Mouse (Mus musculus) urinary bladder, adult 18-20 months (tissue): ENCODE measurements around the gene Col24a1.

Experiments used
- DNase-seq, 2 experiments: peaks; one replicate each; pipeline ENCODE4 v3.0.0; 2022; ENCODE audit warnings: low spot score in 2 of 2, mixed read lengths in 2 of 2

The Col24a1 gene

DNA sequence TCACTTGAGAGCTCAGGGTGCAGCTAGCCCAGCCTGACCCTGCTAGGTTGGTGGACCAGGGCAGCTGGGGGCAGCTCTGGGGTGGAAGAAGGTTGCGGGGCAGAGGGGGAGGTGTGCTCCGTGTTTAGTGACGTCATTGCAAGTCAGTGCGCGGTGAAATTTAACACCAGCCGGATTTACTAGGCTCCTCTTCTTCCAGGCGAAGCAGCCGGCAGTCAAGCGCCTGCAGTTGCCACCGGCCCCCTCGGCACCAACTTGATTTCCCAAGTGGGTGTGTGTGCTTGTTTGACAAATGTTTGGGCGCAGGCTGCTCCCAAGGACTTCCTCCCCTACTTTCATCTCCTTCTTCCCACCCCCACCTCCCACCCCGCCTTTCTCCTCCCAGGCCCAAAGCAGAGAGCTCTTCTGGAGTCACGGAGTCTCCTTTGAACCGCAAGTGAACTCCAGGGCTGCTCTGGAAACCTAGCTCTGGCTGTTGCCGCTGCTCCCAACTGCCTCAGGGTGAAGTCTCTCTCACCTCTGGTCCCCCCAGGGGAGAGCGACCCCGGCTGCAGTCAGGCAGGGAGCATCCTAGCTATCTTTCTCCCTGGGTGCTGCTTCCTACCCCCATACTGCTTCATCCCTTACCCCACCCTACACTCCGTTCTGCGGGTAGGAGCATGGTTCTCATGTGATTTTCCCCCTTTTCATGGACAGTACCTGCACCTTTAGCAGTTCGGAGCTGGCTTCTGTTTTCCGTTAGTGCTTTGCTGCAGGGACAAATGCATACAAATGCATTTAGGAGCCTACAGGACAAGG, at the start of gene Col24a1:
Gene Col24a1, plus strand, starts transcription at position 136 of the 798 bp plus-strand sequence.
- peak in 1 of 2 experiments; percentile 8 for DNase-seq

GRCm38 (mm10) chr3:145248040-145248439, 44.2 kb upstream of the Col24a1 start:
- no peak for DNase-seq

GRCm38 (mm10) chr3:145253066-145253465, 39.2 kb upstream of the Col24a1 start:
- no peak for DNase-seq

DNA sequence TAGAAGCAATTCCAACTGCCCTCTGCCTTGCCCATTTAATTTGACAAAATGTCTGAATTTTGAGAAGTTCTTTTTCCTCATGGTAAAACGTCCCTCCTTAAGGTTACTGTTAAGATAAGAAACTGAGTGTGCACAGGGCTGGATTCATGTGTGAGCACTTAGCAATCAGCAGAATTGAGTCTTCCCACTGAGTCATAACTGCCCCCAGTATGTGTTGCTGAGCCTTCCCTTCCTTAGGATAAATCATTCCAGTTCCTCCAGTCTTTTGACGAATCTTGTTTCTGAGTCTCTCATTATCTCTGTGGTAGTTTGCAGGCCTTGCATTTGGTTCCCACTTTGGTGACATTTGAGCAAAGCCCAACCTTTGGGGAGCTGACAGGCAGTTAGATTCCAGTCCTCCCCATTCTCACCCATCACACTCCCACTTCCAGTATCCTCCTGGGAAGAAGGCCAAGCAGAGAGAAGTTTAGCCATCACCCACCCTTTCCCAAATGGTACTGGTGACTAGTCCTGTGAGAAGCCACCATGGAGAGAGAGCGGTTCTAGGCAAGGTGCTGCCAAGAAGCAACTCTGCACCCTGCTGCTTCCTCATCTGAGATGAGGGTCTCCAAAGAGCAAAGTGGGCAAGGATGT, 37.4 kb upstream of the Col24a1 start:
- DNase-seq = no peak

DNA sequence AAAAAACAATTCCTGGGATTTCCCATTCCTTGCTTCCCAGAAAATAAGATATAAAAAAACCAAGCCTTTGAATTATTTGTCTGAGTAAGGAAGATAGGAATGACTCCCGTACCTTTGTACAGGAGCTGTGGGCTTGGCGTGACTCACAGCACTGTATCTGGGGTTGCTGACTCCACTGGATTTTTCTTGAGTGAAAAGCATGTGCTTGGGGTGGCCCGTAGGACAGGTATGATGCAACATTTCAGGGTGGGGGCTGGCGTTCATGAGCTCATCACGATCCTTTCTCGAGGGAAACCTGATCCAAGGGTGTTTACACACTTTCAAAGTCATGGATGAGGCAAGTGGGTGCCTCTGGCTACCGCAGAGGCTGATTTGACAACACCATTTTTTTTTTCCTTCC, 35.6 kb upstream of the Col24a1 start:
- no peak for DNase-seq

DNA sequence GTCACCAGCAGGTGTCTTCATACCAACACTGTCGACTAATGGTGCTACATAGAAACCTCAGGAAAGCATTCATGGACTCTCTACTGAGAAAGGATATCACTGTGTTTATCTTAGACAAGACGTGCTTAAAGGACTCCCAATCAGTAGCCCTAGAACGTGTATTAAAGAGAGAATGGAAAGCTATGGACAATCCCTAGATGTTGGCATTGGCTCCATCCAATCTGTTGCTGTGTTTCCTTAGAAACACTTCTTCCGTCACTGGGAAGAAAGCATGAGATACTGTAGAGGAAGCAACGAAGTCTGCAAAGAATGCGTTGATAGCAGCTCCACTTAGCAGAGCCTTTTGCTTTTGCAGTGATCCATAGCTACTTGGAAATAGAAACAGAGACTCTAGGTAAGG, 32.6 kb upstream of the Col24a1 start:
- no peak for DNase-seq

GRCm38 (mm10) chr3:145263131-145263530, 29.1 kb upstream of the Col24a1 start:
- DNase-seq = no peak

DNA sequence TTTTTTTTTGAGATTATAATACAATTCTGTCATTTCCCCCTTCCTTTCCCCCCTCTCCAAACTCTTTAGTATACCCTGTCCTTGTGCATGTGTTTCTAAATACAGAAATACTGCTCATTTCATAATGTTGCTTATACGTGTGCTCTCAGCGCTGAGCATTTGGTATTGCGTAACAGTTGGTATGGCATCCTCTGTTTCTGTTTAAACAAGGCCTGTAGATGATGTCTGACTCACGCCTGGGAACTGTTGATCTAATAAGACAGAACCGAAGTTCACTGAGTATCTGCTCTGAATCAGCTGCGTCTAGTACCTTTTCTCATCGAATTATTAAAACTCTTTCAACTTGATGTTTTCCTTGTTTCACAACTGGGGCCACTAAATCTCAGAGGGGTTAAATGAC, 24.2 kb upstream of the Col24a1 start:
- peak in 1 of 2 experiments; percentile 16 for DNase-seq

DNA sequence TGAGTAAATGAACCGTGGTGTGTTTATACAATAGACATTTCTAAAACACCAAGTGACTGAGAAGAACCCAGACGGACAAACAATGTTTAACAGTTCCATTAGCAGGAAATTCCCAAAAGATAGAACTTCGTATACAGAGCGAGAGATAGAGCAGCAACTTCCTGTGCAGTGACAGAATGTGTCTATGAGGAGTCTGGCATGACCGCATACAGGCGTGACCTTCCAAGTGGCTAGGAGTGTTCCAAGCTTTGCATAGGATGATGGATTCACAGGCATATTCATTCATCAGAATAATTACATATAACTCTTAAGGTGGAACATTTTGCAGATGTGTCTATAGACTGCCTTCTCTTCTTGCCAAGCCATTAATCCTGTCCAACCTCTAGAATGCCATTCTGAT, 18.1 kb upstream of the Col24a1 start:
- DNase-seq = no peak

- DNase-seq = no peak
These were observed 935 bp downstream of the Col24a1 start for GRCm38 (mm10) chr3:145293207-145293606.

DNA sequence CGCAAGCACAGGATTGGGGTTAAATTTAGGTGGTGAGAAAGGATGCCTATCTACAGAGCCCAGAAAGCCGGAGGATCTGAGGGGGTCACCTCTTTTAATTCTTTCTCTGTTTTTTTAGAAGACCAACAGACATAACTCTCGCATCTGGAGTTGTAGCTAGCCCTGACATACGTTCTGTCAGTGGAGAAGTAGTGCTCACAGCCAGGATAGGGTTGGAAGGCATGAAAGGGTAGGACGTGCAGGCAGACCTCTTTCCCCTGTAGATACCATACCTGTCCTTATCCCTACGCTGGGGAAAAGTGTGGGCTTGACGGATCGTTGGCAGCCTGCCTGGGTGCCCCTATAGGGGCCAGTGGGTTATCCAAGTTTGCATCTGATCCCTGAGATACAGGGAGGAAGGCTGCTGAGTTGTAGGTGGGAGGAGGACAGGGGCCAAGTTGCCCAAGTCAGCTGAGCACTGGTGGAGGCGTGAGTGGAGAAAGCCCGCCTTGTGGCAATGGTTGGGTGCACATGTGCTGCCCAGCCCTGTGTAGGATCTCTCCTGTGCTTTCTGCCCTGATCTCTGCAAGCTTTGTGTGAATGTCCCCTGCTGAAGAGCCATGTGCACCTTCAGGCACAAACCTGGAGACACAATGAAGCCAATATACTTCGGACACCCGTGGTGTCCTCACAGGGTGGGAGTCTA, 1.5 kb downstream of the Col24a1 start:
- no peak for DNase-seq

GRCm38 (mm10) chr3:145299980-145300591, 7.8 kb downstream of the Col24a1 start:
- no peak for DNase-seq

DNA sequence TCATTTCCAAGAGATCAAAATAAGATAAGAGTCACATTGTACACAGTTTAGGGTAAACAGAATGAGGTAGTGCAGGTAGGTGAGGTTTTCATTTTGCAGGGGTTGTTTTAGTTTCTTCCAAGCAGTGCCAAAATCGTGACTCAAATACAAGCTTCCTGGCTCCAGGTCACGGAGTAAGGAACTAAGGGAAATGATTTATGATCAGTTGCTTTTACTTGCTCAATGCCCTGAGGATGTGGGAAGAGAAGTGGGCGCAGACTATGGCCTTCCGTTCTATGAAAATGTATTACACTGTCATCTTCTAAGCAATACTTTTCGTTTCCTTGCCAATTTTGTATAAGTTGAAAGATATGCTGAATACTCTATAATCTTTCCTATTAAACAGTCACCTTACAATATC, 13.0 kb downstream of the Col24a1 start:
- no peak for DNase-seq

DNA sequence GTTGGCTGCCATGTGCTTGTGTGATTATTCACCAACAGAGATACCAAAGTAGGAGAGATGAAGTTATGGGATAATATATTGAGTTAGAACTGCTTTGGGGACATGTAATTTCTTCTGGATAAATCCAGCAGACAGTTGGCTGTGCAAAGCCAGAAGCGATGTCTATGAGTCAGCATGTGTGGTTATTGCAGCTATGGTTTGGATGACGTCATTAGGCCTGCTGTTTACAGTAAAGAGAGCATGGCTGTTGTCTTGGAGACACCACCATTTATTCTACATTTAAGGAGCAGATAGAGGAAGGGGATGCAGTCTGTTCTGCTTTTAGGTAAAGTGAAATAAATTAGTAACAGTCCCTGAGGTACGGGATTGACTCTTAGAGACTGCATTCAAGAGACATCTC, 14.9 kb downstream of the Col24a1 start:
- DNase-seq = no peak

- no peak for DNase-seq
These were observed 28.5 kb downstream of the Col24a1 start for GRCm38 (mm10) chr3:145320587-145321274.

GRCm38 (mm10) chr3:145325402-145325801, 33.1 kb downstream of the Col24a1 start:
- no peak for DNase-seq

- no peak for DNase-seq
These were observed 39.4 kb downstream of the Col24a1 start for GRCm38 (mm10) chr3:145331642-145332041.

GRCm38 (mm10) chr3:145334046-145334445, 41.8 kb downstream of the Col24a1 start:
- DNase-seq = no peak

GRCm38 (mm10) chr3:145337161-145337560, 44.9 kb downstream of the Col24a1 start:
- DNase-seq = no peak

DNA sequence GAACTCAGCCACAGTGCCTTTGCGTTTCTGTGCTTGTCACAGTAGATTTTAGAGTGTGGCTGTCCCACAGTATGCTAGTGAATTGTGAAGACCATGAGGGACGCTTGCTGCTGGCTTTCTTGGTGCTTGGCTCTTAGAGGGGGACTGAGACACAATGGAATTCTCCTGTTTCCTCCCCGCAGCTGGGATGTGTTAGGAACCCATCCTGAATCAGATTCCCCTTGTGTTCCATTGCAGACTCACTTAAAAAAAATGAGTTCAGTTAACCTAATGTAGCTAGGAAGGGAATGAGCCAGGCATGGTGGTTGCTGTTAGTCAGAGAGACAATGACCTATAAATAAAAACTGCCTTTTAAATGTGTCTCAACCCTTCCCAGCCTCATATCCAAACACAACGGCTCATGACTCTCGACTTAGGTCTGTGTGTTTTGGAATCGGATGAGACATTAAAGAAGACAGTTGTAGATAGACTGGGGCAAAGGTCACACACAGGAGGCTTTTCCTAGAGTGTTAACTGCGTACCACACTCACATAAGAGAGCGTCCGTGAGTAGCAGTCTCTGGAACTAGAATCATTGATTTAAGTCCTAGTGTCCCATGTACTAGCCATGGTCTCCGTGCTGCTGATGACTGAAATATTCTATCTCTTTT, 47.7 kb downstream of the Col24a1 start:
- DNase-seq = no peak

DNA sequence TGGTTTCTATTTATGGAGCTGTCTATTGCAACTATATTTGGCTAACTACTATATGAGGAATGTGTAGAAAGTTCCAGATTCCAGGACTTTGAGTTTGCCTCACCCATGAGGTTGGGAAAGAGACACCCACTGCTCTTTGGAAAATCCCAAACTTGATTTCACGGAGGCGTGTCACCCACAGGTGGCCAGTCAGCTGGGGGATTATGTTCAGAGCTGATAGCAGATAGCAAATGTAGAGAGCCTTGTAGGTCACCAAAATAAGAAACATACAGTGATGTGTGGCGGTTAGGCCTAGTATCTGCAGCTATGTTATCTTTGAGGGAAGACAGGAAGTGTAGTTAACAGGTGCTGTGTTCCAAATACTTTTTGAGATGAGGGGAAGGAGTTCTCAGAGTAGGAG, 56.4 kb downstream of the Col24a1 start:
- no peak for DNase-seq
